Comparison of ENCODE assay signal across 8 mouse cellular contexts in the genomic region with DNA sequence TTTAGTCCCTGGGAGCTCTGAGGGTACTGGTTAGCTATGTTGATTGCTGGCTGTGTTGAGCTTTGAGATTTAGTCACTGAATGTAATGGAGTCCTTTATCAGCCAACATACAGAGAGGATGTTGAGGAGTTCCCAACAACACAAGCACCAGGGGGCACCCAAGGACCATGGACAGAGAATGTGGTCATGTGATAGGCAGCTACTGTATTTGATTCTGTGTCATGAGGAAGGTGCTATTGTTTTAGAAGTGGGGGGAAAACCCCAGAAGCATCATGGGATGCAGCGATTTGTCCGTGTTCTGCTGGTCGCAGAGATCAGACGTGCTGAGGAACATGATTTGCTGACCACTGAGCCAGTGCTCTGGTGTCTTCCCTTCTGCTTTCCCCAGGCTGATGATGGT.
DNase-seq lines count a peak whose midpoint lies in the region; ATAC-seq and TF ChIP-seq lines count a peak whose summit lies in the region.
"Not testable (repeated sequence)": the region's sequence is repeated elsewhere in the genome, so short reads cannot be mapped to it uniquely, and the experiment has no call there.

No protein-coding gene starts in this region.

- H3K9me3 ChIP-seq in forebrain, postnatal 0 days (ENCODE audit: low read length); lung, postnatal 0 days (ENCODE audit: low read length): not testable (repeated sequence)

- H3K27ac ChIP-seq in forebrain, postnatal 0 days (ENCODE audit: low read depth, low read length); lung, postnatal 0 days (ENCODE audit: low read length): not testable (repeated sequence)

- H3K79me3 ChIP-seq in C2C12 (ENCODE audit: low read depth) = not testable (repeated sequence)

- H3ac ChIP-seq in C2C12 (ENCODE audit: control insufficient read depth, insufficient read length, low read depth) = not testable (repeated sequence)

- peak; percentile 62 for ATAC-seq in forebrain, postnatal 0 days
- ATAC-seq in lung, postnatal 0 days = peak; percentile 58; the same call in 1 of the 2 replicates

- not testable (repeated sequence) for TF ChIP-seq EP300 in lung, postnatal 0 days (IDR thresholded peaks at IDR 0.05)

- 77% methylated on average over 4 of the region's 4 CpGs for WGBS in forebrain, postnatal 0 days
- 65% methylated on average over 4 of the region's 4 CpGs for WGBS in lung, postnatal 0 days

- not testable (repeated sequence) for H3K36me3 ChIP-seq in C2C12 (ENCODE audit: control insufficient read depth, insufficient read depth); lung, postnatal 0 days (ENCODE audit: insufficient read depth, low read length)
- peaks cover 28% of the 10 kb centered on the region for H3K36me3 ChIP-seq in forebrain, postnatal 0 days (ENCODE audit: insufficient read depth)

- H3K4me3 ChIP-seq in C2C12 (ENCODE audit: insufficient read depth, poor library complexity, severe bottlenecking); forebrain, postnatal 0 days (ENCODE audit: low read depth, low read length); lung, postnatal 0 days (ENCODE audit: low read depth, low read length): not testable (repeated sequence)

- H3K4me2 ChIP-seq in forebrain, postnatal 0 days (ENCODE audit: low read depth); lung, postnatal 0 days (replicated peaks; ENCODE audit: low read depth, low read length): not testable (repeated sequence)

- not testable (repeated sequence) for H3K27me3 ChIP-seq in C2C12 (ENCODE audit: control insufficient read depth, insufficient read depth, insufficient read length); forebrain, postnatal 0 days (ENCODE audit: insufficient read depth, low read length); lung, postnatal 0 days (replicated peaks; ENCODE audit: insufficient read depth, low read length)

- not testable (repeated sequence) for H3K9ac ChIP-seq in forebrain, postnatal 0 days; lung, postnatal 0 days (replicated peaks; ENCODE audit: low read depth)

- H3K4me1 ChIP-seq in forebrain, postnatal 0 days (ENCODE audit: insufficient read depth); lung, postnatal 0 days (ENCODE audit: insufficient read depth, low read depth, low read length): not testable (repeated sequence)

- DNase-seq in adipocyte (ENCODE audit: low spot score) = peak; percentile 39
- DNase-seq in cerebellum, postnatal 10 days = peak; percentile 27 to 36
- peak; percentile 34 for DNase-seq in forebrain, postnatal 0 days
- DNase-seq in heart, postnatal 4 days = peak; percentile 30
- peak; percentile 38 for DNase-seq in kidney, adult 9 months
- DNase-seq in lung, postnatal 0 days (ENCODE audit: low spot score) = not testable (repeated sequence)
- peak; percentile 53 for DNase-seq in retina, postnatal 1 day

- TF ChIP-seq CTCF in C2C12 (IDR thresholded peaks at IDR 0.05; ENCODE audit: control insufficient read depth, insufficient read depth, insufficient read length) = not testable (repeated sequence)
- peak; percentile 56 for TF ChIP-seq CTCF in forebrain, postnatal 0 days (IDR thresholded peaks at IDR 0.05; ENCODE audit: low read depth)
- peak; percentile 70 for TF ChIP-seq CTCF in lung, postnatal 0 days (IDR thresholded peaks at IDR 0.05)

- not testable (repeated sequence) for H3K79me2 ChIP-seq in C2C12 (ENCODE audit: control insufficient read depth, insufficient read depth)

TF ChIP-seq in C2C12, 6 proteins besides CTCF, POLR2A, EP300 and RAD21:
- peak; percentile 76 for TF ChIP-seq USF1 (IDR thresholded peaks at IDR 0.05; ENCODE audit: low read depth)
